8 mouse cellular contexts compared by ENCODE assay signal in genomic region chr7:127770039-127770905, GRCm38 (mm10). TPM values are rescaled to one million over a fixed set of nuclear protein-coding genes. Genes with fewer than 3 reads are reported as not detected.
A peak's percentile ranks its signal among the peaks of the same experiment; 100 is the strongest.
DNase-seq lines count a peak whose midpoint lies in the region; ATAC-seq and TF ChIP-seq lines count a peak whose summit lies in the region.

No protein-coding gene starts in this region.

- H3K27me3 ChIP-seq in heart, embryonic 13.5 days (replicated peaks) = no peaks in the 10 kb centered on the region
- no peaks in the 10 kb centered on the region for H3K27me3 ChIP-seq in liver, embryonic 13.5 days

- peak overlapping the region; percentile 77 for H3K4me2 ChIP-seq in heart, embryonic 13.5 days
- peak overlapping the region; percentile 96 for H3K4me2 ChIP-seq in liver, embryonic 13.5 days

- TF ChIP-seq CTCF in lung, adult 2 months (IDR thresholded peaks at IDR 0.05; ENCODE audit: insufficient read depth, low read length) = no peak
- TF ChIP-seq CTCF in bone marrow, adult 2 months (IDR thresholded peaks at IDR 0.05; ENCODE audit: control insufficient read depth, insufficient read depth, low read length) = no peak

- H3K9ac ChIP-seq in heart, embryonic 13.5 days = peak overlapping the region; percentile 92
- H3K9ac ChIP-seq in liver, embryonic 13.5 days = peak overlapping the region; percentile 92

- no peaks in the 10 kb centered on the region for H3K9me3 ChIP-seq in heart, embryonic 13.5 days
- H3K9me3 ChIP-seq in liver, embryonic 13.5 days (replicated peaks) = no peaks in the 10 kb centered on the region

- no peak for DNase-seq in lung, adult 2 months
- no peak for DNase-seq in lung, adult 18-20 months
- DNase-seq in liver, embryonic 13.5 days = peak; percentile 24
- DNase-seq in thymus, postnatal 14 days = peak; percentile 9
- no peak for DNase-seq in layer of hippocampus, postnatal 25 days (ENCODE audit: extremely low spot score in 1 of 2, low spot score in 1 of 2)
- no peak for DNase-seq in testis, postnatal 10 days (ENCODE audit: low spot score)

- TF ChIP-seq POLR2A in lung, adult 2 months (IDR thresholded peaks at IDR 0.05; ENCODE audit: borderline replicate concordance, extremely low read depth, low read depth, low read length) = no peak
- no peak for TF ChIP-seq POLR2A in bone marrow, adult 2 months (IDR thresholded peaks at IDR 0.05; ENCODE audit: borderline replicate concordance, control insufficient read depth, low read depth, low read length)

- peak; percentile 31; the same call in 1 of the 2 replicates for ATAC-seq in heart, embryonic 13.5 days (ENCODE audit: extremely low read depth, insufficient number of reproducible peaks, low FRiP score, low TSS enrichment)
- ATAC-seq in liver, embryonic 13.5 days (ENCODE audit: low read depth) = no peak

- peak overlapping the region; percentile 88 for H3K27ac ChIP-seq in bone marrow, adult 2 months (ENCODE audit: control insufficient read depth, insufficient read depth, low read depth, low read length, poor library complexity)
- H3K27ac ChIP-seq in heart, embryonic 13.5 days (replicated peaks) = peak overlapping the region; percentile 80
- peak overlapping the region; percentile 98 for H3K27ac ChIP-seq in liver, embryonic 13.5 days

- WGBS in lung, adult 2 months = 1% methylated on average over 27 of the region's 27 CpGs
- under 1% methylated on average over 27 of the region's 27 CpGs for WGBS in bone marrow, adult 2 months
- WGBS in heart, embryonic 13.5 days = 2% methylated on average over 27 of the region's 27 CpGs
- under 1% methylated on average over 27 of the region's 27 CpGs for WGBS in liver, embryonic 13.5 days (ENCODE audit: insufficient replicate concordance)

- peaks cover 35% of the 10 kb centered on the region for H3K36me3 ChIP-seq in heart, embryonic 13.5 days
- peaks cover 10% of the 10 kb centered on the region for H3K36me3 ChIP-seq in liver, embryonic 13.5 days

- H3K4me3 ChIP-seq in lung, adult 2 months (replicated peaks; ENCODE audit: extremely low read depth, low read depth, low read length) = peak overlapping the region; percentile 99
- H3K4me3 ChIP-seq in bone marrow, adult 2 months (replicated peaks; ENCODE audit: control insufficient read depth, low read depth, low read length) = peak overlapping the region; percentile 81
- H3K4me3 ChIP-seq in heart, embryonic 13.5 days = peak overlapping the region; percentile 64
- H3K4me3 ChIP-seq in liver, embryonic 13.5 days (replicated peaks) = peak overlapping the region; percentile 73

- H3K4me1 ChIP-seq in lung, adult 2 months (ENCODE audit: control insufficient read depth, insufficient read depth, low read length) = peaks cover 6% of the 10 kb centered on the region
- peaks cover 2% of the 10 kb centered on the region; the same call in 1 of the 2 replicates for H3K4me1 ChIP-seq in bone marrow, adult 2 months (ENCODE audit: control insufficient read depth, insufficient read depth, low read length)
- H3K4me1 ChIP-seq in heart, embryonic 13.5 days = peaks cover 36% of the 10 kb centered on the region
- H3K4me1 ChIP-seq in liver, embryonic 13.5 days (replicated peaks) = peaks cover 92% of the 10 kb centered on the region

RNA-seq across cellular contexts. Expression of gene Orai3, which starts 0.7 kb away (rescaled TPM):
- 39.1 and 45.6 TPM in 2 replicates for polyA plus RNA-seq in lung, adult 2 months (2012; rRNA removed)
- 7.6 and 14.6 TPM in 2 replicates for polyA plus RNA-seq in bone marrow, adult 2 months (2011; ENCODE audit: insufficient read depth, insufficient read length, low replicate concordance, missing spikeins)
- polyA plus RNA-seq in heart, embryonic 13.5 days (2015; fragmentation: Nextera tagmentation; extraction: Ambion mirVana) = 15.8 and 15.9 TPM in 2 replicates
- 11.2 and 11.4 TPM in 2 replicates for polyA plus RNA-seq in liver, embryonic 13.5 days (2015; fragmentation: Nextera tagmentation; extraction: Ambion mirVana)
- total RNA-seq in layer of hippocampus, postnatal 25 days (2021) = 10 to 100 TPM; 28.7 to 33.2 TPM

RNA-seq across cellular contexts. Expression of gene Setd1a, which starts 6.2 kb away (rescaled TPM):
- 10.8 and 15.6 TPM in 2 replicates for polyA plus RNA-seq in lung, adult 2 months (2012; rRNA removed)
- polyA plus RNA-seq in bone marrow, adult 2 months (2011; ENCODE audit: insufficient read depth, insufficient read length, low replicate concordance, missing spikeins) = 24.2 and 36.3 TPM in 2 replicates
- polyA plus RNA-seq in heart, embryonic 13.5 days (2015; fragmentation: Nextera tagmentation; extraction: Ambion mirVana) = 12.6 and 17.0 TPM in 2 replicates
- 8.4 and 9.0 TPM in 2 replicates for polyA plus RNA-seq in liver, embryonic 13.5 days (2015; fragmentation: Nextera tagmentation; extraction: Ambion mirVana)
- 10 to 100 TPM; 35.1 to 50.0 TPM for total RNA-seq in layer of hippocampus, postnatal 25 days (2021)

RNA-seq across cellular contexts. Expression of gene Gm49388, which starts 15.1 kb away (rescaled TPM):
- polyA plus RNA-seq in lung, adult 2 months (2012; rRNA removed) = not detected in 2 replicates
- polyA plus RNA-seq in bone marrow, adult 2 months (2011; ENCODE audit: insufficient read depth, insufficient read length, low replicate concordance, missing spikeins) = 0.75 TPM in 1 of 2 replicates, not detected in the other
- not detected in 2 replicates for polyA plus RNA-seq in heart, embryonic 13.5 days (2015; fragmentation: Nextera tagmentation; extraction: Ambion mirVana)
- not detected in 2 replicates for polyA plus RNA-seq in liver, embryonic 13.5 days (2015; fragmentation: Nextera tagmentation; extraction: Ambion mirVana)
- total RNA-seq in layer of hippocampus, postnatal 25 days (2021) = 1 to 10 TPM; 3.7 to 5.7 TPM

RNA-seq across cellular contexts. Expression of gene Fbxl19, which starts 25.9 kb away (rescaled TPM):
- 25.9 and 27.3 TPM in 2 replicates for polyA plus RNA-seq in lung, adult 2 months (2012; rRNA removed)
- polyA plus RNA-seq in bone marrow, adult 2 months (2011; ENCODE audit: insufficient read depth, insufficient read length, low replicate concordance, missing spikeins) = 18.8 and 23.0 TPM in 2 replicates
- 1.8 and 3.0 TPM in 2 replicates for polyA plus RNA-seq in heart, embryonic 13.5 days (2015; fragmentation: Nextera tagmentation; extraction: Ambion mirVana)
- polyA plus RNA-seq in liver, embryonic 13.5 days (2015; fragmentation: Nextera tagmentation; extraction: Ambion mirVana) = 3.1 and 3.3 TPM in 2 replicates
- 10 to 100 TPM; 63.4 to 66.7 TPM for total RNA-seq in layer of hippocampus, postnatal 25 days (2021)

RNA-seq across cellular contexts. Expression of gene Hsd3b7, which starts 30.1 kb away (rescaled TPM):
- 79.4 and 81.7 TPM in 2 replicates for polyA plus RNA-seq in lung, adult 2 months (2012; rRNA removed)
- 13.3 and 23.4 TPM in 2 replicates for polyA plus RNA-seq in bone marrow, adult 2 months (2011; ENCODE audit: insufficient read depth, insufficient read length, low replicate concordance, missing spikeins)
- 19.5 and 21.6 TPM in 2 replicates for polyA plus RNA-seq in heart, embryonic 13.5 days (2015; fragmentation: Nextera tagmentation; extraction: Ambion mirVana)
- 37.8 and 39.3 TPM in 2 replicates for polyA plus RNA-seq in liver, embryonic 13.5 days (2015; fragmentation: Nextera tagmentation; extraction: Ambion mirVana)
- 1 to 10 TPM; 4.5 to 5.3 TPM for total RNA-seq in layer of hippocampus, postnatal 25 days (2021)

Comparison
In these comparisons a context has a peak if more than half of its experiments do, and no peak if none do; other contexts are left out.
1. DNase-seq: peak in liver, embryonic 13.5 days (single experiment) and thymus, postnatal 14 days (single experiment); none in lung, adult 2 months (single experiment), lung, adult 18-20 months (0 of 2), layer of hippocampus, postnatal 25 days (0 of 2) and testis, postnatal 10 days (single experiment).
2. Peak in every context shown above with its lines, with median percentiles within 50 percentile points of each other: H3K4me3 ChIP-seq and H3K27ac ChIP-seq.